8 mouse cellular contexts compared by ENCODE assay signal in the genomic region with DNA sequence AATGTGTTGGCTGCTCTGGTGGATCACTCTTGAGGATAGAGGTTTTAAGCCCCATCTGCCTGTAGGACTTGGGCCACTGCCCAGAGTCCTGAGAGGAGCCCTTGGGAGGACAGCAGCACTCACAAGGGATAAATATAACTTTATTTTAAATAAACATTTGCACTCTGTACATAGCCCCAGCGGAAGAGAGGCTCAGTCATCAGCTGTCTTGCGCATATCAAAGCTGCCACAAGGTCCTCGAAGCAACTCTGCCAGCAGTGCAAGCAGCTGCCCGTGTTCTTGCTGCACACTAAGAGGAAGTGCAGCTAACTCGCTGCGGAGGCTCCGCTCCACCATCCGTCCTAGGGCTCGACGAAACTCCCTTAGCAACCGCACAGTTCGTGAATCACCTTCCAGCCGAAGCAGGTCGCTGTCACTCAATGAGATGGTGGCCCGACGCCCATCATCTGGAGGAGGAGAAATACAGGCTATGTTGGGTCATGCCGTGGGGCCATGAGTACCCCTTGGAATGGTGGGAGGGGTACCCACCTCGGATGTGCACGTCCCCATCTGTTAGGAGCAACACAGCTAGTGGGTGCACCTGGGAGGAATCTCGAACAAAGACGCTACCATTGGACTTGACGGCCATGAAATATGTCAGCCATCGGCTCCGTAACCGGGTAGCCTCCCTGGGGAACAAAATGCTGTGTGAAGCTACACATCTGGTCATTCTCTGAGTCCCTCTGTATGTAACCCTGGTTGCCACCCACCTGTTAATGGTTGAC. TPM values are rescaled to one million over a fixed set of nuclear protein-coding genes. Genes with fewer than 3 reads are reported as not detected.
DNase-seq lines count a peak whose midpoint lies in the region; ATAC-seq and TF ChIP-seq lines count a peak whose summit lies in the region.

No protein-coding gene starts in this region.

- H3K27me3 ChIP-seq in midbrain, postnatal 0 days (ENCODE audit: insufficient read depth, low read length) = no peaks in the 10 kb centered on the region

- no peaks in the 10 kb centered on the region for H3K4me1 ChIP-seq in midbrain, postnatal 0 days (ENCODE audit: insufficient read depth, low read length)

- intact Hi-C loops in left cerebral cortex, adult 2 months (cut with DNase I) = no loop called here
- intact Hi-C loops in left cerebral cortex, postnatal 25 days (cut with DNase I) = no loop called here
- intact Hi-C loops in gastrocnemius, postnatal 36 days (cut with DNase I) = no loop called here

- no peaks in the 10 kb centered on the region for H3K9me3 ChIP-seq in midbrain, postnatal 0 days (ENCODE audit: low read length)

- DNase-seq in cerebellum, postnatal 10 days = peak; percentile 37 to 44
- DNase-seq in cerebellum, adult 8-10 months = no peak
- peak in 1 of 2 experiments; percentile 44 for DNase-seq in left cerebral cortex, adult 2 months (ENCODE audit: extremely low spot score in 1 of 2, low spot score in 2 of 2)
- no peak for DNase-seq in left cerebral cortex, postnatal 25 days (ENCODE audit: low spot score in 2 of 2)
- peak; percentile 26 to 29 for DNase-seq in gastrocnemius, postnatal 36 days
- DNase-seq in lung, postnatal 25 days (ENCODE audit: low spot score) = peak; percentile 2
- no peak for DNase-seq in embryo, embryonic 9.5 days (ENCODE audit: extremely low spot score)
- DNase-seq in midbrain, postnatal 0 days (ENCODE audit: low spot score) = no peak

- TF ChIP-seq CTCF in left cerebral cortex, adult 2 months (IDR thresholded peaks at IDR 0.05) = no peak
- TF ChIP-seq CTCF in midbrain, postnatal 0 days (IDR thresholded peaks at IDR 0.05) = no peak

- peaks cover 83% of the 10 kb centered on the region for H3K36me3 ChIP-seq in midbrain, postnatal 0 days (ENCODE audit: insufficient read depth, low read length)

- H3K4me2 ChIP-seq in midbrain, postnatal 0 days (ENCODE audit: low read depth, low read length, poor library complexity, severe bottlenecking) = no peak overlapping the region

- H3K9ac ChIP-seq in midbrain, postnatal 0 days (replicated peaks; ENCODE audit: low read length, poor library complexity, severe bottlenecking) = no peak overlapping the region

- 82% methylated on average over 25 of the region's 25 CpGs for WGBS in midbrain, postnatal 0 days

- peak overlapping the region; percentile 45 for H3K27ac ChIP-seq in left cerebral cortex, adult 2 months
- H3K27ac ChIP-seq in midbrain, postnatal 0 days (ENCODE audit: low read depth, low read length) = no peak overlapping the region

- H3K4me3 ChIP-seq in left cerebral cortex, adult 2 months = no peak overlapping the region
- H3K4me3 ChIP-seq in midbrain, postnatal 0 days (ENCODE audit: low read depth, low read length) = no peak overlapping the region

- no peak for ATAC-seq in midbrain, postnatal 0 days (ENCODE audit: low FRiP score)

RNA-seq across cellular contexts. Expression of a gene that starts 33.1 kb away (rescaled TPM):
- total RNA-seq in left cerebral cortex, adult 2 months (2021) = 10 to 100 TPM; 68.6 to 74.8 TPM
- 10 to 100 TPM; 71.5 to 75.7 TPM for total RNA-seq in left cerebral cortex, postnatal 25 days (2021)
- 10 to 100 TPM; 21.1 to 23.8 TPM for total RNA-seq in gastrocnemius, postnatal 36 days (2021)
- total RNA-seq in midbrain, postnatal 0 days (2014; rRNA removed) = 34.0 and 42.3 TPM in 2 replicates
- 49.9 and 57.9 TPM in 2 replicates for polyA plus RNA-seq in midbrain, postnatal 0 days (2015; fragmentation: Nextera tagmentation; extraction: Ambion mirVana)

RNA-seq across cellular contexts. Expression of a gene that starts 33.2 kb away (rescaled TPM):
- total RNA-seq in left cerebral cortex, adult 2 months (2021) = 100 to 1,000 TPM; 166 to 173 TPM
- 100 to 1,000 TPM; 153 to 164 TPM for total RNA-seq in left cerebral cortex, postnatal 25 days (2021)
- total RNA-seq in gastrocnemius, postnatal 36 days (2021) = 10 to 100 TPM; 30.4 to 32.0 TPM
- 136 and 145 TPM in 2 replicates for total RNA-seq in midbrain, postnatal 0 days (2014; rRNA removed)
- polyA plus RNA-seq in midbrain, postnatal 0 days (2015; fragmentation: Nextera tagmentation; extraction: Ambion mirVana) = 129 and 130 TPM in 2 replicates

Comparison
In these comparisons a context has a peak if more than half of its experiments do, and no peak if none do; other contexts are left out.
1. DNase-seq: peak in cerebellum, postnatal 10 days (2 of 2), gastrocnemius, postnatal 36 days (2 of 2) and lung, postnatal 25 days (single experiment); none in cerebellum, adult 8-10 months (single experiment), left cerebral cortex, postnatal 25 days (0 of 2), embryo, embryonic 9.5 days (single experiment) and midbrain, postnatal 0 days (single experiment).